Mouse (Mus musculus): Measurements from ENCODE around the gene Gm20479.
A peak's percentile ranks its signal among the peaks of the same experiment; 100 is the strongest.

The Gm20479 gene

GRCm38 (mm10) chr7:27356861-27357594 lies at the start of gene Gm20479:
Gm20479 (minus strand) TSS chr7:27357419.
- DNase-seq (ENCODE audit: low spot score) = no peak

- no peak for DNase-seq (ENCODE audit: low spot score)
Observed at GRCm38 (mm10) chr7:27406481-27406880, 49.3 kb upstream of the Gm20479 start.

- no peak for DNase-seq (ENCODE audit: low spot score)
Observed at GRCm38 (mm10) chr7:27404203-27404942, 47.2 kb upstream of the Gm20479 start.

DNA sequence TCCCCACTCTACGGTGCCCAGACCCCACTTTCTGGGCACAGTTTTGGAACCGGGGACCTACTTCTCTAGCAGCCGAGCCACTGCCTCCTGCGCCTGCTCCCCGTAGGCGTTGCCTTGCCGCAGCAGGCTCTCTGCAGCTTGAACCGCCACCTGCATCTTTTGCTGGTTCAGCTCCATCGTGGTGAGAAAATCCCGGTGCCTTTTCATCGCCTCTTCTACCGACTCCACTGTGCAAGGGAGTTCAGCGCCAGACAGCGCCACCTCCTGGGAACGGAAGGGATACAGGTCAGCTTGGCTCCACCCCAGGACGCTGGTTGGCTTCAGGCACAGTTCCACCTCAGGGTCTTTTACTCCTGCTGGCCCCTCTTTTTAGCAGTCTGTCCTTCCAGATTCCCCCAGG lies 45.5 kb upstream of the Gm20479 start:
- no peak for DNase-seq (ENCODE audit: low spot score)

DNA sequence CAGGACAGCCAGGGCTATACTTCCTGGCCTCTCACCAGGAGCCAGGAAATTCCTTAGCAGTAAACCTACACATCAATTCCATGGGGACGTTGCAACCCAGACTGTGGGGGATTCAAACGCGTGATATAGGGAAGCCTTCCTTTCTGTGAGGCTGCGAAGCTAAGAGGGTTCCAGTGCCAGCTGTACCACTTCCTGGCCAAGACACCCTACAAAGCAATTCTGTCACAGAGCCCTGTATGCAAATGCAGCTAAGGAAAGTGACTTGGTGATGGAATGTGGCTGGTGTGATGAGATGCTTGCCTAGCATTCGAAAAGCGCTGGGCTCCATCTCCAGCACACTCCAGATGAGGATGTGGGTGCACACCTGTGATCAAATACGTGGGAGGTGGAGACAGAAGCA lies 43.3 kb upstream of the Gm20479 start:
- no peak for DNase-seq (ENCODE audit: low spot score)

DNA sequence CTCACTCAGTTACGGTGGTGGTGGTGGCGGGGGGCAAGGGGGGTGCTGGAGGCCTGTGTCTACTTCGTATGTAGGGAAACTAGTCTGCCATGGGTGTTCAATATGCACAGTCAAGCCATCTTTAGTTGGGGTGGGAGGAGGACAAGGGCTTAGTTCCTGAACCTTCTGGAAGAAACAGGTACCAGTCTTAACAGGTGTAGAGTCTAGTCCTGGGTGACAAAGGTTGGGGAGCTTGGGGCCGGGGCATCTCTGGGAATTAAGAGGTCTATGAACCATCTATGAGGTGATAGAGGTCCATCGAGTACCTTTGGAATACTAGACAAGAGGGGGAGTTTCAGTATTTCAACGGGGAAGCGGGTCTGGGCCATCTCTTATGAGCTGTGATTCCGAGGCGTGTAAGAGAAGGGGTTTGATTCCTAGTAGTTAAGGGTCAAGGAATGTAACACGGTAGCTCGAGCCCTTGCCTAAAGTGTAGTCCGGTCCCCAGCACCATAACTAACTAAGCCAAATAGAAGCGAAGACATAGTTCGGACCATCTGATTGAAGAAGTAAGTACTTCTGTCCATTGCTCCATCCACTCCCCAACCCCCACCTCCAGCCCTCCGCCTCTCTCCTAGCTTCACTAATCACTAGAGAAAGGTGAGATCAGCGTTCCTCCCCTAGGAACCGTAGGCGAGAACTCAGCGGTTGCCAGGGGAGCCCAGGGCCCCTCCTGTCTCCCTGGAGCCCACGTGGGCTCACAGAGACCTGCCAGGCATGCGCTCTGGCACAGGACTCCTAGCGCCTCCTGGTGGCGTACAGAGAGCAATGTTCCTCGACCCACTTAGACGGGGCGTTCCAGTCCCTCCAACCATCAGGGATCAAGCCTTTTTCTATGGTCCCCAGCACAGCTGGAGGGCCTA lies 40.1 kb upstream of the Gm20479 start:
- no peak for DNase-seq (ENCODE audit: low spot score)

DNA sequence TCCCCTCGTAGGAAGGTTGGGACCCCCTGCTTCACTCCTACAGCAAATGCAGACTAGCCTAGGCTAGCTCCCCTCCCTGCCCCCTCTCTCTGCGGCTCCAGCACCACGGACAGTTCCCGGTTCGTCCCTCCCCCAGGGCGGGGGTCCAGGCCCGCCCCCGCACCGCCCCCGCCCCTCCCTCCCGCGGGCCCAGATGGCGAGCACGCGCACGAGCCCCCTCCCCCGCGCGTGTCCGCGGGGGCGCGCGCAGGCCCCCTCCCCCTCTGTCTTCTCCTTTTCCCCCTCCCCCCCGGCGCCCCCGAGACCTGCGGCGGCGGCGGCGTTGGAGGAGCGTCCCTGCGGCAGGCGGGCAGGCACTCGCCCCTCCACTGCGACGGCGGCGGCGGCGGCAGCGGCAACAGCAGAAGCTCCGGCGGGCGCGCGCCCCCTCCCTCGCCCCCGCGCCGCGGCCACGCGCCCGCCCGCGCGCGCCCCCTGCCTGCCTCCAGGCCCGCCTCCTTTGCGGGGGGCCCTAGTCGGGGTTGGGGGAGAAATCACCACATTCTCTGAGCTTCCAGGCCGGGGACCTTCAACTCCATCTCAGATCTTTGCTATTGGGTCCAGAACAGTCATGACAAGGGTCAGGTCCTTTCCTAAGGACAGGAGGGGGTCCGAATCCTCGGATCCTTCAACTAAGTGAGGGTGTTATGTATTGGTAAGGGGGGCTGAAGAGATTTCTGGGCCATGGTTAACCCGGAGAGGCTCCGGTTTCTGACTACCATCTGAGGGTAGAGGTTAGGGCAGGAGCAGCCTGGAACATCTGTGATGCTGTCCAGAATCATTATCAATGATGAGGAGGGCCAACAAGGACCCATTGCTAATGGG lies 39.2 kb upstream of the Gm20479 start:
- DNase-seq (ENCODE audit: low spot score) = no peak

DNA sequence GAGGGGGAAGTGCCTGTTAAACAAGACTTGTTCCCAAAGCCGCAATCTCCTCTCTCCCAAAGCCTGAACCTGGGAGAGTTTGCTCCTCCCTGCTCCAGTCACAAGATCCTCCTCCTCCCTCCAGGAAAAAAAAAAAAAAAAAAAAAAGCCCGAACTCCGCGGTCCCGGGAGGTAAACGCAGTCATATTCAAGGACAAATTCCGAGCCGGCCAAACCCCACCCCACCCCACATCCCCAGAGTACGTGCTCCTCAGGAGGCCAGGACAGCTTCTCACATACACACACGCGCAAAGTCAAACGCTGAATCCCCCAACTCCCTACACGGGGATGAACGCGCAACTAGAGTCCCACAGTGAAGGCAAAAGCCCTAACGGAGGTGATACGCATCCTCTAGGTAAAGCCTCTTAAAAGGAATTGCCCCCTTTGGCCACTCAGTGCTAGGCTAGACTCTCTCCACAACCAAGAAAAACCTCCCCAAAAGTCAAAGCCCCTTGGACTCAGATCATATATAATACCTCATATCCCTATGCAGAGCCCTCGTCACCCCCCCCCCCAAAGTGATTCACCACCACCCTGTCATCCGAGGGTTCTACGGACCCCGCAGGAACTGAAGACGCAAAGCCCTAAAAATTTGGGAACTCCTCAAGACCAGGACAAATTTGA lies 38.4 kb upstream of the Gm20479 start:
- no peak for DNase-seq (ENCODE audit: low spot score)

DNA sequence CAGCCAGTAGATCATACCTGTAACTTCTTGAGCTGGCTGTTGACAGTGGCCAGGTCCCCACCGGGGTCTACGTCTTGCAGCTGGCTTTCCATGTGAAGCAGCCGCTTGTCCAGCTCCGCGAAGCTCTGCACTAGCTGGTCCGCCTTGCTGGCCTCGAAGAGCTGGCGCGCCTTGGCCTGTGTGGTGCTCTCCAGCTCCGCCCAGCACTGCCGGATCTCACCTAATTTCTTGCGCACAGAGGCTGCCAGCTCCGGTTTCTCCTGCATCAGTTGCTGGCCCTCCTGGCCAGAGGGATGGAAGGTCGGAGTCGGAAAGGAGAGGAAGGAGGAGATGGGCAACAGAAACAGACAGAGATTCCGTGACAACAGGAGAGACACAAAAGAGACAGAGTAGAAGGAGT lies 34.2 kb upstream of the Gm20479 start:
- no peak for DNase-seq (ENCODE audit: low spot score)

GRCm38 (mm10) chr7:27389213-27389612 lies 32.0 kb upstream of the Gm20479 start:
- no peak for DNase-seq (ENCODE audit: low spot score)

DNA sequence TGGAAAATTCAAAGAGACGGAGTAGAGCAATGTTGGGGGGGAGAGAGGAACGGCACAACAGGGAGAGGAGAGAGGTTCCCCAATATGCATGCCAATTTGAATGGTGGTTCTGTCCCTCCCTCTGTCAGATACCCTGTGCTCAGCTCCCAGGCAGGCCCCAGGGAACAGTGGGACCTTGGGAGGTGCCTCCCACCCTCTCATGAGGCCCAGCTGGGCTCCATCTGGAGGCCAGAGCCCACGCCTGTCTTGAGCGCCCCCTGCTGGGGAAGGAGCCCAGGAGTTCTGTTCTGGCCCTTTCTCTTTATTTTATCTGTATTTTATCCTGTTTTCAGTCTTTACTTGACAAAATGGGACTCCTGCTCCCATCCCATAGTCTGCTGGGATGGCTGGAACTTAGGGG lies 27.5 kb upstream of the Gm20479 start:
- peak; percentile 20 for DNase-seq (ENCODE audit: low spot score)

- DNase-seq (ENCODE audit: low spot score) = no peak
Observed at GRCm38 (mm10) chr7:27384134-27384533, 26.9 kb upstream of the Gm20479 start.

- DNase-seq (ENCODE audit: low spot score) = no peak
Observed at GRCm38 (mm10) chr7:27383233-27383632, 26.0 kb upstream of the Gm20479 start.

- DNase-seq (ENCODE audit: low spot score) = no peak
Observed at GRCm38 (mm10) chr7:27381560-27381959, 24.3 kb upstream of the Gm20479 start.

DNA sequence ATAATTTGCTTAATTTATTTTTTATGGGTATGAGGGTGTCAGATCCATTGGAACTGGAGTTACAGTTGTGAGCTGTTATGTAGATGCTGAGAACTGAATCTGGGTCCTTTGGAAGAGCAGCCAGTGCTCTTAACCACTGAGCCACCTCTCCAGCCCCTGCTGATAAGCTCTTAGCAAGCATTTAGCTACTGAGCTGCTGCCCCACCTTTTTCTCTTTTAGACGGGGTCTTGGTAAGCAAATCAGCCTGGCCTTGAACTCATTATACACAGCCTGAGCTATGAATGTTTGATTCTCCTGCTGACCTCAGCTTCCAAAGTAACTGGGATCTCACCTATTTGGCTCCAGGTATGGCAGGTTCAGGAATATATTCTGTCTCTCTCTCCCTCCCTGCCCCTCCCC lies 23.8 kb upstream of the Gm20479 start:
- no peak for DNase-seq (ENCODE audit: low spot score)

DNA sequence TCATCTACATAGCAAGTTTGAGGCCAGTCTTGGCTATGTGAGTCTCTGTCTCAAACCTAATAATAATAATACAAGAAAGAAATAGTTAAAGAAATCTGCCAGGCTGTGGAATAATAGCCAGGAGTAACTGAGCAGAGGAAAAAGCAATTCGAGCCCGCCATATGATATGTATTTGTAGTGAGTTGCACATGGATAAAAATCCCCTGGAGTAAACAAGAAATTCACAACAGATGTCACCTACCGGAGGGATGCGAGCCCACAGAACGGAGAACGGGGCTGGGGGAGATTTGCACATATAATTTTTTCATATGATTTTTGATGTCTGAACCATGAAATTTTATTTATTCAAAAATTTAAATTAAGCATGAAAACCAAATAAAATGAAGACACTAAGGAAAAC lies 22.6 kb upstream of the Gm20479 start:
- DNase-seq (ENCODE audit: low spot score) = no peak

DNA sequence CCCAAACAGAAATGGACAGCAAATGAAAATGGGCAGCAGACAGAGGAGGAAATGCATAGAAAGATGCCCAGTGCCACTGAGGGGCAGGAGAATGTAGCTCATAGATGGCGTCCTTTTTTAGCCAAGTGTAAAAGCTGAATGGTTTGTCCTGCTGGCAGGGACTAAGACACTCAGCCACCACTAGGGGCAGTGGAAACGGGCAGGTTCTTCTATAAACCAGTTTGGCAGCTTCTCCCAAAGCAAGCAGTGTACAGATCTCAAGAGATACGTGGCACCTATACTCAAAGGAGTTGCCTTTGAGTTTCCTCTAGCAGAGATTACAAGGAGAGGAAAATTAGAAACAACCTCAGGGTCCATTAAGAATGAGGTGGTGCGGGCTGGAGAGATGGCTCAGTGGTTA lies 21.2 kb upstream of the Gm20479 start:
- no peak for DNase-seq (ENCODE audit: low spot score)

- no peak for DNase-seq (ENCODE audit: low spot score)
Observed at GRCm38 (mm10) chr7:27375274-27375673, 18.1 kb upstream of the Gm20479 start.

- DNase-seq (ENCODE audit: low spot score) = no peak
Observed at GRCm38 (mm10) chr7:27371715-27372462, 14.7 kb upstream of the Gm20479 start.

GRCm38 (mm10) chr7:27369111-27369510 lies 11.9 kb upstream of the Gm20479 start:
- no peak for DNase-seq (ENCODE audit: low spot score)
